Comparison of ENCODE assay signal across 8 mouse cellular contexts in genomic region chr1:119083468-119083921, GRCm38 (mm10). TPM values are rescaled to one million over a fixed set of nuclear protein-coding genes. Genes with fewer than 3 reads are reported as not detected.
DNase-seq lines count a peak whose midpoint lies in the region; ATAC-seq lines count a peak whose summit lies in the region.

No protein-coding gene starts in this region.

- H3K27ac ChIP-seq in intestine, embryonic 16.5 days (ENCODE audit: low read length): no peak overlapping the region
- H3K27ac ChIP-seq in limb, embryonic 12.5 days: no peak overlapping the region
- H3K27ac ChIP-seq in midbrain, embryonic 16.5 days (ENCODE audit: low read length): no peak overlapping the region

- H3K36me3 ChIP-seq in intestine, embryonic 16.5 days (ENCODE audit: control insufficient read depth, insufficient read depth, low read length): no peaks in the 10 kb centered on the region
- no peaks in the 10 kb centered on the region for H3K36me3 ChIP-seq in limb, embryonic 12.5 days
- H3K36me3 ChIP-seq in midbrain, embryonic 16.5 days (ENCODE audit: control insufficient read depth, insufficient read depth, low read length): no peaks in the 10 kb centered on the region

- H3K4me1 ChIP-seq in intestine, embryonic 16.5 days (ENCODE audit: control insufficient read depth, insufficient read depth, low read length): no peaks in the 10 kb centered on the region
- peaks cover 9% of the 10 kb centered on the region; the same call in 1 of the 2 replicates for H3K4me1 ChIP-seq in limb, embryonic 12.5 days (replicated peaks)
- 0 out of 2 replicates have a peak, but pooled peaks cover 3% of the 10 kb centered on the region for H3K4me1 ChIP-seq in midbrain, embryonic 16.5 days (ENCODE audit: control insufficient read depth, insufficient read depth, low read length)

- 21% methylated on average over 10 of the region's 10 CpGs for WGBS in intestine, embryonic 16.5 days
- WGBS in limb, embryonic 12.5 days: 20% methylated on average over 10 of the region's 10 CpGs
- WGBS in midbrain, embryonic 16.5 days: 22% methylated on average over 10 of the region's 10 CpGs

- 0 out of 2 replicates have a peak overlapping the region, but pooled peaks have one; percentile 16 for H3K9ac ChIP-seq in intestine, embryonic 16.5 days (ENCODE audit: low read depth, low read length)
- H3K9ac ChIP-seq in limb, embryonic 12.5 days (replicated peaks): no peak overlapping the region
- peak overlapping the region; percentile 22; the same call in 1 of the 2 replicates for H3K9ac ChIP-seq in midbrain, embryonic 16.5 days (ENCODE audit: low read depth, low read length)

- H3K4me2 ChIP-seq in intestine, embryonic 16.5 days (ENCODE audit: low read depth, low read length): peak overlapping the region; percentile 37; the same call in 1 of the 2 replicates
- 0 out of 2 replicates have a peak overlapping the region, but pooled peaks have one; percentile 19 for H3K4me2 ChIP-seq in limb, embryonic 12.5 days
- H3K4me2 ChIP-seq in midbrain, embryonic 16.5 days (ENCODE audit: low read length): peak overlapping the region; percentile 41

- H3K4me3 ChIP-seq in intestine, embryonic 16.5 days (ENCODE audit: low read length): no peak overlapping the region
- H3K4me3 ChIP-seq in limb, embryonic 12.5 days (replicated peaks): no peak overlapping the region
- no peak overlapping the region for H3K4me3 ChIP-seq in midbrain, embryonic 16.5 days (ENCODE audit: low read depth, low read length)

- no peaks in the 10 kb centered on the region for H3K27me3 ChIP-seq in intestine, embryonic 16.5 days (replicated peaks; ENCODE audit: control insufficient read depth, insufficient read depth, low read length)
- H3K27me3 ChIP-seq in limb, embryonic 12.5 days: peaks cover 5% of the 10 kb centered on the region; the same call in 1 of the 2 replicates
- H3K27me3 ChIP-seq in midbrain, embryonic 16.5 days (ENCODE audit: control insufficient read depth, insufficient read depth, low read depth, low read length): no peaks in the 10 kb centered on the region

- DNase-seq in gastrocnemius, adult 18-20 months (ENCODE audit: low spot score): peak; percentile 57
- no peak for DNase-seq in gastrocnemius, postnatal 25 days
- DNase-seq in c-Kit-positive CD71-positive TER-119-positive erythroid progenitor cells, embryonic 14.5 days (ENCODE audit: low spot score): peak; percentile 17
- peak; percentile 18 to 50 for DNase-seq in frontal cortex, postnatal 25 days (ENCODE audit: low spot score in 2 of 2)
- DNase-seq in T-cell, adult 2 months (ENCODE audit: low spot score): no peak

- ATAC-seq in intestine, embryonic 16.5 days: 0 out of 2 replicates have a peak, but pooled peaks have one; percentile 34
- ATAC-seq in limb, embryonic 12.5 days (ENCODE audit: insufficient number of reproducible peaks, insufficient read depth, low FRiP score, low TSS enrichment, low read depth): peak; percentile 73
- peak; percentile 77 for ATAC-seq in midbrain, embryonic 16.5 days

- H3K9me3 ChIP-seq in intestine, embryonic 16.5 days (ENCODE audit: control insufficient read depth, low read length): no peaks in the 10 kb centered on the region
- no peaks in the 10 kb centered on the region for H3K9me3 ChIP-seq in limb, embryonic 12.5 days
- H3K9me3 ChIP-seq in midbrain, embryonic 16.5 days (replicated peaks; ENCODE audit: control insufficient read depth, low read length, poor library complexity, severe bottlenecking): no peaks in the 10 kb centered on the region

RNA-seq across cellular contexts. Expression of gene Gli2, which starts 30.1 kb away (rescaled TPM):
- total RNA-seq in gastrocnemius, adult 18-20 months (2021): 1 to 10 TPM in 1 of 2 experiments, under 1 TPM in 1; 0.78 to 1.1 TPM
- total RNA-seq in gastrocnemius, postnatal 25 days (2021): 1 to 10 TPM; 1.4 to 1.5 TPM
- 4.4 and 5.4 TPM in 2 replicates for polyA plus RNA-seq in intestine, embryonic 16.5 days (2015; fragmentation: Nextera tagmentation; extraction: Ambion mirVana)
- polyA plus RNA-seq in limb, embryonic 12.5 days (2016; fragmentation: Nextera tagmentation; extraction: Ambion mirVana): 14.2 and 18.2 TPM in 2 replicates
- 1.1 TPM in 2 replicates for polyA plus RNA-seq in midbrain, embryonic 16.5 days (2015; fragmentation: Nextera tagmentation; extraction: Ambion mirVana)

Comparison
In these comparisons a context has a peak if more than half of its experiments do, and no peak if none do; other contexts are left out.
1. DNase-seq: peak in gastrocnemius, adult 18-20 months (single experiment), c-Kit-positive CD71-positive TER-119-positive erythroid progenitor cells, embryonic 14.5 days (single experiment) and frontal cortex, postnatal 25 days (2 of 2); none in gastrocnemius, postnatal 25 days (single experiment) and T-cell, adult 2 months (single experiment).
2. Peak in every context shown above with its lines, with median percentiles within 50 percentile points of each other: ATAC-seq and H3K4me2 ChIP-seq.